Mouse (Mus musculus) midbrain, embryonic 13.5 days (tissue): ENCODE measurements around the gene Cse1l. TPM values are rescaled to one million over a fixed set of nuclear protein-coding genes. Genes with fewer than 3 reads are reported as not detected.

Source experiments
- ATAC-seq: fragments of 200-750 bp; cut with Nextera tagmentation; 2 replicates; pipeline ENCODE4 v1.8.0; 2017; ENCODE audit warnings: mild to moderate bottlenecking, moderate TSS enrichment, moderate library complexity
- H3K27ac ChIP-seq: fragments of 300-500 bp; sonication (generic); 2 replicates; pipeline ENCODE4 v1.5.1; 2015; ENCODE audit warnings: inconsistent platforms, mild to moderate bottlenecking, moderate library complexity
- H3K27me3 ChIP-seq: fragments of 300-500 bp; sonication (generic); 2 replicates; pipeline ENCODE4 v1.6.1; 2015; ENCODE audit warnings: mild to moderate bottlenecking, inconsistent platforms
- H3K36me3 ChIP-seq: fragments of 300-500 bp; sonication (generic); 2 replicates; pipeline ENCODE4 v1.6.1; 2015; ENCODE audit warnings: mild to moderate bottlenecking, inconsistent platforms
- H3K4me1 ChIP-seq: fragments of 300-500 bp; sonication (generic); replicated peaks from 2 replicates; pipeline ENCODE4 v1.6.1; 2015; ENCODE audit warnings: inconsistent platforms
- H3K4me2 ChIP-seq: fragments of 300-500 bp; sonication (generic); replicated peaks from 2 replicates; pipeline ENCODE4 v1.6.1; 2015; ENCODE audit warnings: moderate library complexity, mild to moderate bottlenecking, inconsistent platforms
- H3K4me3 ChIP-seq: fragments of 300-500 bp; sonication (generic); replicated peaks from 2 replicates; pipeline ENCODE4 v1.5.1; 2015; ENCODE audit warnings: mild to moderate bottlenecking, inconsistent platforms
- H3K9ac ChIP-seq: fragments of 300-500 bp; sonication (generic); replicated peaks from 2 replicates; pipeline ENCODE4 v1.6.1; 2015; ENCODE audit warnings: mild to moderate bottlenecking, inconsistent platforms
- H3K9me3 ChIP-seq: fragments of 300-500 bp; sonication (generic); 2 replicates; pipeline ENCODE4 v1.6.1; 2016; ENCODE audit warnings: mild to moderate bottlenecking, inconsistent platforms
- WGBS: fragments of 180-500 bp; shearing (Covaris S2); methylation state at CpG from one replicate; pipeline ENCODE4 v1.1.7; 2015; 5-methylcytosine and 5-hydroxymethylcytosine counted together
- polyA plus RNA-seq: library from polyadenylated mRNA; unstranded; fragments of >200 nt; fragmentation: Nextera tagmentation; extraction: Ambion mirVana; gene quantifications from 2 replicates; pipeline ENCODE4 v1.2.1, GENCODE M21; 2015

Gene Cse1l
- polyA plus RNA-seq, 1 experiment from 2014 or later, result 116 TPM

GRCm38 (mm10) chr2:166983351-166983894 lies 77.6 kb downstream of the Cse1l start:
- Histone ChIP-seq H3K4me1 (no peaks in the 10 kb centered on the region), H3K9ac (no peak overlapping the region), H3K27ac (no peak overlapping the region), H3K4me3 (no peak overlapping the region), H3K27me3 (no peaks in the 10 kb centered on the region), H3K9me3 (no peaks in the 10 kb centered on the region), H3K36me3 (peaks cover 4% of the 10 kb centered on the region; the same call in 1 of the 2 replicates), H3K4me2 (no peak overlapping the region)
- 88% methylated on average over 4 of the region's 4 CpGs for WGBS
- ATAC-seq, result no peak

GRCm38 (mm10) chr2:166990861-166991260 lies 85.0 kb downstream of the Cse1l start:
- WGBS, result 91% methylated on average over 7 of the region's 7 CpGs
- Histone ChIP-seq H3K27ac (no peak overlapping the region), H3K27me3 (no peaks in the 10 kb centered on the region), H3K4me3 (no peak overlapping the region), H3K36me3 (no peaks in the 10 kb centered on the region), H3K4me1 (peaks cover 44% of the 10 kb centered on the region), H3K4me2 (no peak overlapping the region), H3K9me3 (no peaks in the 10 kb centered on the region), H3K9ac (no peak overlapping the region)
- no peak for ATAC-seq

DNA sequence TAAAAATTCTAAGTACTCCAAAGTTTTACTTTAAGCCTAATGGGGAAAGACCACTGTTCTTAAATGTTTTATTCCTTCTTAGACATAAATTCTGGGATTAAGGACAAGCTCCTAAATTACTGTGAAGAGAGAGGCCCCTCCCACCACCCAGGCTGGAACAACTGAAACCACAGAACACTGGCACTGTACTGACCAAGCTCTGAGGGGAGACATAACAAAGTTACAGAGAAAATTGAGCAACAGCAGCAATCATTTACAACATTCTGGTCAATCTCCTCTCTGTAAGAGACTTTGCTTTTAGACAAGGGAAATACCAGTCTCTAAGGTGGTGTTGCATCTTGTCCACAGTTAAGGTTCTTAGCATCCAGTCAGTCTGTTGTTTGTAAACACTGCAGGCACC lies 86.1 kb downstream of the Cse1l start:
- no peak for ATAC-seq
- H3K9ac ChIP-seq, result 0 out of 2 replicates have a peak overlapping the region, but pooled peaks have one; percentile 23
- no peaks in the 10 kb centered on the region for H3K27me3 ChIP-seq
- peaks cover 48% of the 10 kb centered on the region for H3K4me1 ChIP-seq
- H3K4me3 ChIP-seq, result no peak overlapping the region
- no peaks in the 10 kb centered on the region for H3K36me3 ChIP-seq
- H3K27ac ChIP-seq, result no peak overlapping the region
- no peak overlapping the region for H3K4me2 ChIP-seq
- no peaks in the 10 kb centered on the region for H3K9me3 ChIP-seq

DNA sequence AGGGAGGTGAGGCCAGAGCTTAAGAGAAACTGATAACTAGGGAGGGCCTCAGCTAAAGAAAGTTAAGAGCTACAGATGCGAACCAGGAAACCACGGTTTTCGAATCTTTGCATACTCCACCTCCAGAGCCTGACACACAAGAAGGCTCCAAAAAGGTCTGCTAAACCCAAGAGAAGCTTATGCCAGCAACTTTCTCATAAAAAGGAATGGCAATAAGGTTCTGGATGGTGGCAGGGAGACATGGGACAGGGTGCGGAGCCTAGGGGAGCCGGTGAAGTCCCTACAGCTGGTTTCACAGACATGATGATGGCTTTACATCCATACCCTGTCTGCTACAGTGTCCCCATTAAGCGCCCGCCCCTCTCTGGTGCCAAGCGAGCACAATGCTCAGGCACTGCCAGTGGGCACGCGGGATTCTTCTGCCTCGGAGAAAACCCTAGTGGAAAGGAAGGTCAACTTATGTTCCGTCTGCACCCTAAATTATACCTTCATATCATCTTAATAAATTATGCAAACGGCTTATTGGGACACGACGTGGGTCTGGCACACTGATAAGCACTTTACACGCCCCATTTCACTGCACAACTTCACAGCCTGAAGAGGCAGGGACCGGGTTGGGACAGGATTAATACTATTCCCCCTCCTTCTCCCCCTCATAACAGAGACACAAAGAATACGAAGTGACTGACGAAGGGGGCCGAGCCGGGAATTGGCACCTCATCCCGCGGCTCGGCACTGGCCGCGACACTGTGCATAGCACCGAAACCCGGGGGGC lies 89.4 kb downstream of the Cse1l start:
- WGBS, result 5% methylated on average over 27 of the region's 28 CpGs
- peak; percentile 40 for ATAC-seq
- Histone ChIP-seq H3K4me1 (peaks cover 43% of the 10 kb centered on the region), H3K4me2 (peak overlapping the region; percentile 86), H3K9ac (peak overlapping the region; percentile 96), H3K36me3 (no peaks in the 10 kb centered on the region), H3K27me3 (no peaks in the 10 kb centered on the region), H3K27ac (peak overlapping the region; percentile 94), H3K9me3 (no peaks in the 10 kb centered on the region), H3K4me3 (peak overlapping the region; percentile 96)

Other genes with a start within 250 kb of the Cse1l start
- gene Prex1, start 192.2 kb upstream of the Cse1l start, polyA plus RNA-seq, result 17.7 and 21.1 TPM in 2 replicates
- 10.8 and 11.1 TPM in 2 replicates for gene Trp53rkb, start 113.5 kb upstream of the Cse1l start, polyA plus RNA-seq
- gene Arfgef2, start 100.5 kb upstream of the Cse1l start, polyA plus RNA-seq, result 3.2 and 3.4 TPM in 2 replicates
- gene Stau1, start 90.3 kb downstream of the Cse1l start, polyA plus RNA-seq, result 119 and 121 TPM in 2 replicates
- gene Ddx27, start 109.2 kb downstream of the Cse1l start, polyA plus RNA-seq, result 40.3 TPM in 2 replicates
- gene Znfx1, start 157.0 kb downstream of the Cse1l start, polyA plus RNA-seq, result 6.0 and 7.8 TPM in 2 replicates